Mouse (Mus musculus): ENCODE measurements around the gene Zfp146. TPM values are rescaled to one million over a fixed set of nuclear protein-coding genes. Genes with fewer than 3 reads are reported as not detected.
"Not testable (repeated sequence)": the region's sequence is repeated elsewhere in the genome, so short reads cannot be mapped to it uniquely, and the experiment has no call there.

Gene Zfp146
- polyA plus RNA-seq, 1 experiment from 2014 or later = 8.0 TPM

DNA sequence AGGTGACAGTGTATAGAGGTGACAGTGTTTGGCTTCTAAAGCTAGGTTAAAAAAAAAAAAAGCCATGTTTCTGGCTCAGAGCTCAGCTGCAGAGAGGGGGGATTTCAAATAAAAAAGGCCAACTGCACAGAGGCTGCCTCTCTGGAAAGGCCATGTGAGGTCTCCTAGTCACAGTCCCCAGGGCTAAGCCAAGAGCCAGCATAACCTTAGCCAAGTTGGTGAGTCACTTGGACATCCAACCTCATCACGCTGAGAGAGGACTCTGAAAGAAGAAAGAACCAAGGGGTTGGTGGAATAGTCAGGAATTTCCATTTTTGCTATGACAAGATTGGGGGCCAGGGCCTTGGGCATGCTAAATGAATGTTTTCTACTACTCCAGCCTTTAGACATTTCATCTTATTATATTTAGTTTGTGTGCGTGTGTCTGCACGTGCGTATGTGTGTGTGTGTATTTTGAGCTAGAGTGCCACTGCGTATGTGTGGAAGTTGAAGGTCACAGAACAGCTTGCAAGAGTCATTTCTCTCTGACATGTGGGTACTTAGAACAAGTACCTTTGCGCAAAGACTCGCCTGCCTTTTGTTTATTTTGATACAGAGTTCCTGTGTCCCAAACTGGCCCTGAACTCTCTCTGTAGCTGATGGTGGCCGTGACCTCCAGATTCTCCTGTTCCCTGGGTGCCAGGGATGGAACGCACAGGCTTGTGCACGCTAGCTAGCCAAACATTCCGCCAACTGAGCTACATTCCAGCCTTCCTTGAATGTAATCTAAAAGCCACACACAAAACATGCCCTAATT lies 33.5 kb upstream of the Zfp146 start:
- ATAC-seq = no peak
- no peaks in the 10 kb centered on the region for H3K36me3 ChIP-seq (ENCODE audit: control insufficient read depth, insufficient read depth, low read length)
- 81% methylated on average over 11 of the region's 11 CpGs for WGBS

DNA sequence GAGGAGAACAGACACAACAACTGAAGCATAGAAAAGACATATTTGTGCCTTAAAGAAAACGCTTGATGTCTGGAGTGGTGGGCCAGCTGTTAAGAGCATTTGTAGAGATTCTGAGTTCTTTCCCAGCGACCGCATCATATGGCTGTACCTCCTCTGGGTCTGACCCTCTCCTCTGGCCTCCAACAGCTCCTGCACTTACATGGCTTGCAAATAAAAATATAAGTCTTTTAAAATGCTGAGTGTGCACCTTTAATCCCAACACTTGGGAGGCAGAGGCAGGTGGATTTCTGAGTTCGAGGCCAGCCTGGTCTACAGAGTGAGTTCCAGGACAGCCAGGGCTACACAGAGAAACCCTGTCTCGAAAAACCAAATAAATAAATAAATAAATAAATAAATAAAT lies 31.1 kb upstream of the Zfp146 start:
- not testable (repeated sequence) for H3K9ac ChIP-seq (ENCODE audit: low read depth, low read length); H3K36me3 ChIP-seq (ENCODE audit: control insufficient read depth, insufficient read depth, low read length); H3K4me1 ChIP-seq (ENCODE audit: control insufficient read depth, insufficient read depth, low read depth, low read length); H3K27me3 ChIP-seq (replicated peaks; ENCODE audit: control insufficient read depth, insufficient read depth, low read length); H3K27ac ChIP-seq (ENCODE audit: low read depth, low read length); H3K4me3 ChIP-seq (ENCODE audit: low read length); H3K4me2 ChIP-seq (ENCODE audit: low read length); ATAC-seq; H3K9me3 ChIP-seq (ENCODE audit: control insufficient read depth, low read length)
- WGBS = 87% methylated on average over 5 of the region's 5 CpGs

More for the DNA sequence above, 33.5 kb upstream of the Zfp146 start:
- no peaks in the 10 kb centered on the region for H3K27me3 ChIP-seq (replicated peaks; ENCODE audit: control insufficient read depth, insufficient read depth, low read length)
- H3K27ac ChIP-seq (ENCODE audit: low read depth, low read length) = no peak overlapping the region
- no peak overlapping the region for H3K4me2 ChIP-seq (ENCODE audit: low read length)
- no peak overlapping the region for H3K9ac ChIP-seq (ENCODE audit: low read depth, low read length)
- peaks cover 6% of the 10 kb centered on the region for H3K4me1 ChIP-seq (ENCODE audit: control insufficient read depth, insufficient read depth, low read depth, low read length)
- no peaks in the 10 kb centered on the region for H3K9me3 ChIP-seq (ENCODE audit: control insufficient read depth, low read length)
- H3K4me3 ChIP-seq (ENCODE audit: low read length) = no peak overlapping the region

DNA sequence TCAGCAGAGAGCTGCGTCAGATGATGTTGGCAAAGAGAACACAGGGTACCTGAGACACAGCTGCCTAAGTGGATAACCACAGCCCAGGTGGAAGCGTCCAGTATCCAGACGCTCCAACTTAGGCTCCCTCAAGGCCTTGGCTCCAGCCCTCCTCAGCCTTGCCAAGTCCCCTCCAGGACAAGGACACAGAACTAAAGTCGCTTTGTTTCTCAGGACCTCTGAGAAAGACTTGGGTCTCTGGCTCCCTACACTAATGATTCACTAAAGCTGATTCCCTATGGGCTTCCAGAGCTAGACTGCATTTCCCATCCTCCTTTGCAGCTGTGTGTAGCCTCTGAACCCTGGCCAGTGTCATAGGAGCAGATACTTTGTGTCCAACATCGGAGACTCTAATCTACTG lies 30.6 kb upstream of the Zfp146 start:
- H3K27me3 ChIP-seq (replicated peaks; ENCODE audit: control insufficient read depth, insufficient read depth, low read length) = no peaks in the 10 kb centered on the region
- ATAC-seq = no peak
- WGBS = 73% methylated on average over 5 of the region's 5 CpGs

DNA sequence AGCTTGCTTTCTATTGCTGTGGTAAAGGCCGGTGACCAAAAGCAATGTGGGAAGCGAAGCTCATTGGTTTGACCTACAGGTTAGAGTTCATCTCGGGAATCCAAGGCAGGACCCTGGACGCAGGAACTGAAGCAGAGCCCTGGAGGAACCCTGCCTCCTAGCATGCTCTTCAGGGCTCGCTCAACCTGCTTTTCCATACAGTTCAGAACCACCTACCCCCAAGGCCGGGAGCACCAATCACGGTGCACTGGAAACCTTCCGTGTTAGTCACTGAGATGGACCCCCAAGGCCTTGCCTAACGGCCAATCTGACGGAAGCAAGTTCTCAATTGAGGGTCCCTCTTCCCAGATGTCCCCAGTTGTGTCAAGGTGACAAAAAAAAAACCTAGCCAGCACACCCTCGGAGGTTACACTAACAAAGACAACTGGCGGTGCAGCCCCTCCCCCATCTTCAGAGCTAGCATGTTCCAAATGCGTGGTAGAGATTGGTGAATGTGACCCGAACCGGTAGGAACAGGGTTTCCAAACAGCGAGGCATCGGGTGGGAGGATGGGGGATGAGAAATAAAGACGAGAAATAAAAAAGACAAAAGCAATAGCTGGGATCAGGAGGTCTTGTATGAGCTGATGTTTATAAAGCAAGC lies 30.1 kb upstream of the Zfp146 start:
- H3K9ac ChIP-seq (ENCODE audit: low read depth, low read length) = no peak overlapping the region
- H3K9me3 ChIP-seq (ENCODE audit: control insufficient read depth, low read length) = no peaks in the 10 kb centered on the region
- H3K27me3 ChIP-seq (replicated peaks; ENCODE audit: control insufficient read depth, insufficient read depth, low read length) = no peaks in the 10 kb centered on the region
- H3K4me1 ChIP-seq (ENCODE audit: control insufficient read depth, insufficient read depth, low read depth, low read length) = peaks cover 10% of the 10 kb centered on the region
- no peak overlapping the region for H3K4me2 ChIP-seq (ENCODE audit: low read length)
- WGBS = 75% methylated on average over 18 of the region's 18 CpGs
- H3K36me3 ChIP-seq (ENCODE audit: control insufficient read depth, insufficient read depth, low read length) = no peaks in the 10 kb centered on the region
- H3K27ac ChIP-seq (ENCODE audit: low read depth, low read length) = no peak overlapping the region
- no peak overlapping the region for H3K4me3 ChIP-seq (ENCODE audit: low read length)
- no peak for ATAC-seq

More for the DNA sequence above, 30.6 kb upstream of the Zfp146 start:
- Histone ChIP-seq H3K9me3 (ENCODE audit: control insufficient read depth, low read length) (no peaks in the 10 kb centered on the region), H3K4me3 (ENCODE audit: low read length) (no peak overlapping the region), H3K27ac (ENCODE audit: low read depth, low read length) (no peak overlapping the region), H3K4me2 (ENCODE audit: low read length) (no peak overlapping the region), H3K36me3 (ENCODE audit: control insufficient read depth, insufficient read depth, low read length) (no peaks in the 10 kb centered on the region), H3K9ac (ENCODE audit: low read depth, low read length) (no peak overlapping the region), H3K4me1 (ENCODE audit: control insufficient read depth, insufficient read depth, low read depth, low read length) (peaks cover 9% of the 10 kb centered on the region)

DNA sequence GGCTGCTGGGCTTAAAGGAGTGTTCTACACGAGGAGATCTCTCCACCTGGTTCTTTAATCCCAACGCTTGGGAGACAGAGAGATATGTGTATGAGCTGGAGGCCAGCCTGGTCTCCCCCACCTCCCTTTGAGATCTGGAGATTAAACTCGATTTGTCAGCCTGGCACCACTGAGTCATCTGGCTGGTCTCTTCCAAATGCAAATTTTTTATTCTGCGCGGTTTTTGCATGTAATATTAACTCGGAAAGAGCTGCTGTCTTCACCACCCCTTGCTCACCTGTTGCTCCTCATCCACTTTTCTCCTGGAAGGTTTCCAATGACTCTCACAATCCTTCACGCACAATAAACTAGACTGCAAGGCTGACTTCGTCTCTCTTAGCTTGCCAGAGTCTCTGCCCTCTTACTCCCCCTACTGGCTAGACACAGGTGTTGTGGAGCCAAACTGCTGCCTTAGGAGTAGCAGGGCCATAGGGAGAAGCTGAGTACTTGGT lies 29.0 kb upstream of the Zfp146 start, which contains the start of gene Capns1:
Gene Capns1 (minus strand): TSS at position 331 of the 491 bp plus-strand sequence.
- peak within 1 kb of the TSS; percentile 17 for H3K9ac ChIP-seq (ENCODE audit: low read depth, low read length)
- no peaks in the 10 kb centered on the region for H3K27me3 ChIP-seq (replicated peaks; ENCODE audit: control insufficient read depth, insufficient read depth, low read length)
- peaks cover 11% of the 10 kb centered on the region for H3K4me1 ChIP-seq (ENCODE audit: control insufficient read depth, insufficient read depth, low read depth, low read length)
- peak within 1 kb of the TSS; percentile 25 for H3K4me3 ChIP-seq (ENCODE audit: low read length)
- no peaks in the 10 kb centered on the region for H3K36me3 ChIP-seq (ENCODE audit: control insufficient read depth, insufficient read depth, low read length)
- no peak within 1 kb of the TSS for H3K27ac ChIP-seq (ENCODE audit: low read depth, low read length)
- 3% methylated on average over 8 of the region's 8 CpGs for WGBS
- ATAC-seq = no peak
- peak within 1 kb of the TSS; percentile 42 for H3K4me2 ChIP-seq (ENCODE audit: low read length)
- H3K9me3 ChIP-seq (ENCODE audit: control insufficient read depth, low read length) = no peaks in the 10 kb centered on the region

DNA sequence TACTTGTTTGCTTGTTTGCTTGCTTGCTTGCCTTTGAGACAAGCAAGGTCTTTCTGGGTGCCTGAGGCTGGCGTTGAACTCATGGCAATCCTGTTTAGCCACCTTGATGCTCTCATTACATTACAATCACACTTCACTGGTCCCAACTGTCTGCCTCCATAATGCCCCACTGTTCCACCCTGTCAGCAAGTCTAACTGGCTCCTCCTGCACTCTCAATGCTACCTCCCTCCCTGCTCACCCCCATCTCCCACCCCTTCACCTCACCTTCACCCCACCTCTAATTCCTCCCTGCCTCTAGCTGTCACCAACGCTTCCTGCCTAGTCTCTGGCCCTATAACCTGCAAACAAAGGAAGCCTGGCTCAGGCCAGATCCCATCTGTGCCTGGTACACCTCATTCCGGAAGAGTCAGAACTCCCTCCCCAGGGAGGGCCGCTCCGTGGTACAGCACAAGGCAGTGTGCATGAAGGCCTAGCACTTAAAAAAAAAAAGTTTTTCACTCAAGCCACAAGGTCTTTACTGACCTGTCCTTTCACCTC lies 28.1 kb upstream of the Zfp146 start:
- Histone ChIP-seq H3K36me3 (ENCODE audit: control insufficient read depth, insufficient read depth, low read length) (no peaks in the 10 kb centered on the region), H3K27me3 (replicated peaks; ENCODE audit: control insufficient read depth, insufficient read depth, low read length) (no peaks in the 10 kb centered on the region), H3K9me3 (ENCODE audit: control insufficient read depth, low read length) (no peaks in the 10 kb centered on the region), H3K27ac (ENCODE audit: low read depth, low read length) (no peak overlapping the region), H3K4me3 (ENCODE audit: low read length) (no peak overlapping the region), H3K4me1 (ENCODE audit: control insufficient read depth, insufficient read depth, low read depth, low read length) (peaks cover 19% of the 10 kb centered on the region), H3K4me2 (ENCODE audit: low read length) (no peak overlapping the region), H3K9ac (ENCODE audit: low read depth, low read length) (no peak overlapping the region; the same call in 1 of the 2 replicates)
- WGBS = 78% methylated on average over 5 of the region's 5 CpGs
- no peak for ATAC-seq

DNA sequence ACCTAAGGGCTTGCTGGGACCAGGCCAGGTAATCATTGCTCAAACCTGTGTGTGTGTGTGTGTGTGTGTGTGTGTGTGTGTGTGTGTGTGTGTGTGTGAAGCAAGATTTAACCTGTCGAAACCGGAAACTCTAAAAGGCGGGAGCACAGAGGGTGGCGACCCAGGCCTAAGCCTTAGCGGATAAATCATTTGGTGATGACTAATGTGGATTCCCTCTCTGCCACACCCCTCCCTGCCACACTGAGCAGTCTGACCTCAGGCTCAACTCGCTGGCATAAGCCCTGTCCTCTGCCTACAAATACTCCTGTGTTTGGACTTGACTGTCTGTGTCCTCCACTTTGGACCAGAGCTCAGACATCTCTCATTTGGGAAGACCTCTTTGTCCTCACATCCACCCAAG lies 26.6 kb upstream of the Zfp146 start:
- H3K4me1 ChIP-seq (ENCODE audit: control insufficient read depth, insufficient read depth, low read depth, low read length) = peaks cover 22% of the 10 kb centered on the region
- ATAC-seq = no peak
- 91% methylated on average over 6 of the region's 6 CpGs for WGBS

DNA sequence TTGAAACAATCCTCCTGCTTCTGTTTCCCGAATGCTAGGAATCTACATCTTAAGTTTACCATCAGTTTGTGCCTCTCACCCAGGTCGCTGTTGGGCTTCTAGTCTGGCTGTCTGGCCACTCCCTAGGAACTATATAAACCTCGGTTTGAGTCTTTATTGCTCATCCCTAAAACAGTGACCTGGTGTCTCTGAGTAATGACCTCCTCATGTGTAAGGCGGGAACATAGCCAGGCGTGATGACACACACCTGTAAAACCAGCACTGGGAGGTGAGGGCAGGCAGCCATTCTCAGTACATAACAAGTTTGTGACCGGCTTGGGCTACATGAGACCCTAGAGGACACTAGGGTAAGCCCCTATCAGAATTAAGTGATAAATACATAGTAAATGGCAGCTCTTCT lies 25.9 kb upstream of the Zfp146 start:
- Histone ChIP-seq H3K27ac (ENCODE audit: low read depth, low read length) (no peak overlapping the region), H3K4me3 (ENCODE audit: low read length) (no peak overlapping the region)

More for the DNA sequence above, 26.6 kb upstream of the Zfp146 start:
- H3K27ac ChIP-seq (ENCODE audit: low read depth, low read length) = no peak overlapping the region
- H3K27me3 ChIP-seq (replicated peaks; ENCODE audit: control insufficient read depth, insufficient read depth, low read length) = no peaks in the 10 kb centered on the region
- no peak overlapping the region for H3K9ac ChIP-seq (ENCODE audit: low read depth, low read length)
- H3K4me3 ChIP-seq (ENCODE audit: low read length) = no peak overlapping the region
- H3K9me3 ChIP-seq (ENCODE audit: control insufficient read depth, low read length) = no peaks in the 10 kb centered on the region
- no peak overlapping the region for H3K4me2 ChIP-seq (ENCODE audit: low read length)
- H3K36me3 ChIP-seq (ENCODE audit: control insufficient read depth, insufficient read depth, low read length) = peaks cover 8% of the 10 kb centered on the region

DNA sequence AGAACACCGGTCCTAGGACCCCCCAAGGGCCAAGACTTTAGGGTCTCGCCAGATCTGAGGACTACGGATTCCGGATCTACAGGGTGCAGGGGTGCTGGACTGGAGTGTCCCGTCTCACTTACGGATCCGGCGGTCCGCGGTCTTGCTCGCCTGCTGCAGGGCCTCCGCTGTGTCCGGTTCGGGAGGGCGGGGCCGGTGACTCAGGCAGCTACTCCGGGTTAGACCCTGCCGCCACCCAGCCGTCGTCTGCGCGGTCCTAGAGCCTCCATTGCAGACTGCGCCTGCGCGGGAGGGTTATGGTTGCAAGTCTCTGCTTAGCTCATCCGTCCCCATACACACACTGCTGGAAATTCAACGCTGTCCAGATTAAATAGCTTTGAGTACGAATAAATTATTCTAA lies 25.3 kb upstream of the Zfp146 start:
- Histone ChIP-seq H3K4me1 (ENCODE audit: control insufficient read depth, insufficient read depth, low read depth, low read length) (peaks cover 22% of the 10 kb centered on the region), H3K4me3 (ENCODE audit: low read length) (peak overlapping the region; percentile 92), H3K4me2 (ENCODE audit: low read length) (peak overlapping the region; percentile 66), H3K27ac (ENCODE audit: low read depth, low read length) (peak overlapping the region; percentile 89), H3K9ac (ENCODE audit: low read depth, low read length) (peak overlapping the region; percentile 89), H3K27me3 (replicated peaks; ENCODE audit: control insufficient read depth, insufficient read depth, low read length) (no peaks in the 10 kb centered on the region), H3K36me3 (ENCODE audit: control insufficient read depth, insufficient read depth, low read length) (peaks cover 14% of the 10 kb centered on the region), H3K9me3 (ENCODE audit: control insufficient read depth, low read length) (no peaks in the 10 kb centered on the region)
- peak; percentile 91 for ATAC-seq
- under 1% methylated on average over 28 of the region's 28 CpGs for WGBS

More for the DNA sequence above, 25.9 kb upstream of the Zfp146 start:
- no peak for ATAC-seq
- 78% methylated on average over 6 of the region's 6 CpGs for WGBS
- peaks cover 22% of the 10 kb centered on the region for H3K4me1 ChIP-seq (ENCODE audit: control insufficient read depth, insufficient read depth, low read depth, low read length)
- H3K27me3 ChIP-seq (replicated peaks; ENCODE audit: control insufficient read depth, insufficient read depth, low read length) = no peaks in the 10 kb centered on the region
- no peaks in the 10 kb centered on the region for H3K9me3 ChIP-seq (ENCODE audit: control insufficient read depth, low read length)
- H3K4me2 ChIP-seq (ENCODE audit: low read length) = peak overlapping the region; percentile 46
- H3K9ac ChIP-seq (ENCODE audit: low read depth, low read length) = no peak overlapping the region; the same call in 1 of the 2 replicates
- peaks cover 11% of the 10 kb centered on the region for H3K36me3 ChIP-seq (ENCODE audit: control insufficient read depth, insufficient read depth, low read length)
